Mouse (Mus musculus) heart, embryonic 13.5 days (tissue): ENCODE data around the gene Magohb. TPM values are rescaled to one million over a fixed set of nuclear protein-coding genes. Genes with fewer than 3 reads are reported as not detected.

Experiments used
- ATAC-seq: fragments of 200-750 bp; cut with Nextera tagmentation; 2 replicates; pipeline ENCODE4 v1.8.0; 2017; ENCODE audit warnings: moderate TSS enrichment; ENCODE audit not compliant: insufficient number of reproducible peaks, low FRiP score, low TSS enrichment; ENCODE audit errors: extremely low read depth
- H3K27ac ChIP-seq: fragments of 300-500 bp; sonication (generic); replicated peaks from 2 replicates; pipeline ENCODE4 v1.5.1; 2015; ENCODE audit warnings: moderate library complexity, mild to moderate bottlenecking, inconsistent platforms
- H3K27me3 ChIP-seq: fragments of 300-500 bp; sonication (generic); replicated peaks from 2 replicates; pipeline ENCODE4 v1.6.1; 2015; ENCODE audit warnings: mild to moderate bottlenecking, inconsistent platforms
- H3K36me3 ChIP-seq: fragments of 300-500 bp; sonication (generic); 2 replicates; pipeline ENCODE4 v1.6.1; 2015; ENCODE audit warnings: mild to moderate bottlenecking, inconsistent platforms
- H3K4me1 ChIP-seq: fragments of 300-500 bp; sonication (generic); 2 replicates; pipeline ENCODE4 v1.6.1; 2015; ENCODE audit warnings: inconsistent platforms
- H3K4me2 ChIP-seq: fragments of 300-500 bp; sonication (generic); 2 replicates; pipeline ENCODE4 v1.6.1; 2015; ENCODE audit warnings: inconsistent platforms, mild to moderate bottlenecking, moderate library complexity
- H3K4me3 ChIP-seq: fragments of 300-500 bp; sonication (generic); 2 replicates; pipeline ENCODE4 v1.5.1; 2015; ENCODE audit warnings: moderate library complexity, mild to moderate bottlenecking, inconsistent platforms
- H3K9ac ChIP-seq: fragments of 300-500 bp; sonication (generic); 2 replicates; pipeline ENCODE4 v1.6.1; 2015; ENCODE audit warnings: inconsistent platforms, mild to moderate bottlenecking, moderate library complexity
- H3K9me3 ChIP-seq: fragments of 300-500 bp; sonication (generic); 2 replicates; pipeline ENCODE4 v1.6.1; 2016; ENCODE audit warnings: inconsistent platforms
- WGBS: fragments of 180-500 bp; shearing (Covaris S2); methylation state at CpG from one replicate; pipeline ENCODE4 v1.1.7; 2015; ENCODE audit warnings: mixed read lengths; 5-methylcytosine and 5-hydroxymethylcytosine counted together
- polyA plus RNA-seq: library from polyadenylated mRNA; unstranded; fragments of >200 nt; fragmentation: Nextera tagmentation; extraction: Ambion mirVana; gene quantifications from 2 replicates; pipeline ENCODE4 v1.2.1, GENCODE M21; 2015

Magohb gene
- 39.1 and 41.9 TPM in 2 replicates for polyA plus RNA-seq

DNA sequence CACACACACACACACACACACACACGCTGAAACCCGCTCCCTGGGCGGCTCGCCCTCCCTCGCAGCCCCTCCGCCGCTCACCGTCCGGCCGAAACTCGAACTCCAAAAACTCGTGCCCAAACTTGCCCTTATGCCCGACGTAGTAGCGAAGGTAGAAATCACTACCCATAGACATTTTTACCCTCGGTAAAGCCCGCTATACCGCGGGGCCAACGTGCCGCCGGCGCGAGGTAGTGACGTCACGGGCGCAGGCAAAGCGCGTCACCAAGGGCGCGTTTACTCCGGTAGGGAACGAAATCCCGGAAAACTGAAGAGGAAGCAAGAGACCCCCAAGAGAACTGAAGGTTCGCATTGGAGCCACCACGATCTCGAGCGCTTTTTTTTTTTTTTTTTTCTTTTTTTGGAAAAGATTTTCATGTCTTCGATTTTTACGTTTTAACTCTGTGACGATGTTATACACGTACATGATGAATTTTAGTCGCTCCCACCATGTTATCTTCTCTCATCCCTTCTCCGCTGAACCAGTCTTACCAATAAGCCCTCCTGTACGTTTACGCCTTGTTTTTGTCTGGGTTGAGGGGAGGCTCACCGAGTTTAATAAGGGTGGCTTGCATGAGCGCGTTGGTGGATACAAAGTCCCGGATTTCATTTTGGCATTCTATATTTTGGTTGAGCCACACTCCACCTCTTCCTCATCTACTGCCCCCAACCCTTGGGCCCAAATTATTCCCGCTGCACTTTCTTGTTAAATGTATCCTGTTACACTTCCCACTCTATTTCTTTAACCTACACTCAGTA lies at the start of gene Magohb:
Gene Magohb, minus strand, starts transcription at position 254 of the 798 bp plus-strand sequence.
- 3% methylated on average over 51 of the region's 51 CpGs for WGBS
- Histone ChIP-seq H3K4me1 (peaks cover 14% of the 10 kb centered on the region), H3K9ac (peak within 1 kb of the TSS; percentile 91), H3K9me3 (no peaks in the 10 kb centered on the region), H3K36me3 (peaks cover 9% of the 10 kb centered on the region), H3K4me3 (peak within 1 kb of the TSS; percentile 78), H3K4me2 (peak within 1 kb of the TSS; percentile 73), H3K27ac (peak within 1 kb of the TSS; percentile 55), H3K27me3 (0 out of 2 replicates have a peak, but pooled peaks cover 4% of the 10 kb centered on the region)
- peak; percentile 77; the same call in 1 of the 2 replicates for ATAC-seq

DNA sequence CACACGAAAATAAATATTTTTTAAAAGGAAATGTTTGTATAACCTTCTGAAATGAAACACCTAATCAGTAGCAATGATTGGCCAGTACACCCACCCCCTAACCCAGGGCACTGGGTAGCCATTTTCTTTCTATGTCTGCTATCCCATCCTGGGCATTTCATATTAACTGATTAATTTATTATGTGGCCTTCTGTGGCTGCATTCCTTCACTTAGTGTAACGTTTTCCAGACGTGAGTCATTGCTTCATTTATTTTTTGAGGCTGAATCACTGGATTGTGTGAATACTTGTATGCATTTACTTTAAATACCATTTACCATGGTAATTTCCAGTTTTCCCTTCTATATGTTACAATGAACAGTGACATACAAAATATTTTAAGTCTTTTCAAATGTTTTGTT lies 47.0 kb upstream of the Magohb start:
- no peaks in the 10 kb centered on the region for H3K27me3 ChIP-seq
- no peak overlapping the region for H3K4me2 ChIP-seq
- H3K9ac ChIP-seq, result no peak overlapping the region
- H3K4me3 ChIP-seq, result no peak overlapping the region
- no peak overlapping the region for H3K27ac ChIP-seq
- H3K36me3 ChIP-seq, result no peaks in the 10 kb centered on the region
- H3K4me1 ChIP-seq, result no peaks in the 10 kb centered on the region
- no peak for ATAC-seq
- 0 out of 2 replicates have a peak, but pooled peaks cover 3% of the 10 kb centered on the region for H3K9me3 ChIP-seq
- 50% methylated on average over 3 of the region's 3 CpGs for WGBS

DNA sequence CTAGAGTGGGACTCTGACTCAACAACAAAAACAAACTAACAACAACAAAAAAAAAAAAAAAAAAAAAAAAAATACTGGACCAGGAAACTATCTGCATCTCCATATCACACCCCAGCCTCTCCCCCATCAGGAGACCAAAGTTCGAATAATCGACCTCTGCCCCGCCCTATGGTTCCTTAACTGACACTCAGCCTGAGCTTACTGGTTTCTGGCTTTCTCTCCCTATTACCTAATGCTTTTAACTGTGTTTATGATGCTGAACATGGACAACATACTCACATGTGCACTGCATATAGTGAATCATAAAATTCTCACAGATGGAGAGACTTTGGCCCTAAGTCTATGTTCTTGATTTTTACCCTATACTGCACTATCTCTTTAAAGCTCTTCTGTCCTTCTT lies 46.3 kb upstream of the Magohb start:
- Histone ChIP-seq H3K4me1 (no peaks in the 10 kb centered on the region), H3K9ac (no peak overlapping the region), H3K27ac (no peak overlapping the region), H3K9me3 (0 out of 2 replicates have a peak, but pooled peaks cover 3% of the 10 kb centered on the region), H3K4me2 (no peak overlapping the region), H3K36me3 (no peaks in the 10 kb centered on the region), H3K4me3 (no peak overlapping the region), H3K27me3 (no peaks in the 10 kb centered on the region)
- WGBS, result 84% methylated on average over 3 of the region's 3 CpGs
- no peak for ATAC-seq

DNA sequence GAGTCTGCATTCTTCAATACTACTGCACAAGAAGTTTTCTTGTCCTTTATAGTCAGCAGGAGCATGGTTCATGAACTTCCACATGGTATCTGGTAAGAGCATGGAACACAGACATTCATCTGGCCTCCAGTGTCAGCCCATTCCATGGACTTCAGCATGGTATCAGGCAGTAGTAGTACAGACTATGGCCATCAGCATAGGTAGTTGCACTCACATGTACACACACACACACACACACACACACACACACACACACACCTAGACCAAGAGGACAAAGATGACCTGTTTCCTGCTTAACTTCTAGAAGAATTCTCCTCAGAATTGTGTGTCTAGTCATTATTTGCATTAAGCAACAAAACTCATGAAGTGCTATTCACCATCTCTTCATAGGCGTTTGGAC lies 45.7 kb upstream of the Magohb start:
- H3K4me2 ChIP-seq, result no peak overlapping the region
- no peak overlapping the region for H3K9ac ChIP-seq
- H3K4me1 ChIP-seq, result no peaks in the 10 kb centered on the region
- ATAC-seq, result no peak
- no peaks in the 10 kb centered on the region for H3K36me3 ChIP-seq
- H3K4me3 ChIP-seq, result no peak overlapping the region
- no peaks in the 10 kb centered on the region for H3K27me3 ChIP-seq
- 0 out of 2 replicates have a peak, but pooled peaks cover 3% of the 10 kb centered on the region for H3K9me3 ChIP-seq
- no peak overlapping the region for H3K27ac ChIP-seq
- WGBS, result 62% methylated on average over 1 of the region's 1 CpGs

DNA sequence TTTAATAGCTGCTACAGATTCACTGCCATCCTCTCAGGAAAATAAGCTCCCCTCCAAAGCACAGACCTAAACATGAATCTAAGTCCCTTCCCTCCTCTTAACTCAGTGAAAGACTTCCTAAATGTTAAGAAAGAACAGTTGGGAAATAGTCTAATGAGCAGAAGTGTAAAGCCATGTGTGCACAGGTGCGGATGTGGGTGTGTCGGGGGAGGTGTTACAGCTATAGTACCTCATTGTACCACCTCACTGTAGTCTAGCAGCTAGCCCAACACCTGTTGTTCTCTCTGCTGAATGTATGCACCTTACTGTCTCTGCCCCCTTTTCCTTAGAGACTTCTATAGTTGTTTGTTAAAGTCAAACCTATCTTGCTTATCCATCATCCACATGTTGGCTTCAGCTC lies 34.0 kb upstream of the Magohb start:
- no peak for ATAC-seq

DNA sequence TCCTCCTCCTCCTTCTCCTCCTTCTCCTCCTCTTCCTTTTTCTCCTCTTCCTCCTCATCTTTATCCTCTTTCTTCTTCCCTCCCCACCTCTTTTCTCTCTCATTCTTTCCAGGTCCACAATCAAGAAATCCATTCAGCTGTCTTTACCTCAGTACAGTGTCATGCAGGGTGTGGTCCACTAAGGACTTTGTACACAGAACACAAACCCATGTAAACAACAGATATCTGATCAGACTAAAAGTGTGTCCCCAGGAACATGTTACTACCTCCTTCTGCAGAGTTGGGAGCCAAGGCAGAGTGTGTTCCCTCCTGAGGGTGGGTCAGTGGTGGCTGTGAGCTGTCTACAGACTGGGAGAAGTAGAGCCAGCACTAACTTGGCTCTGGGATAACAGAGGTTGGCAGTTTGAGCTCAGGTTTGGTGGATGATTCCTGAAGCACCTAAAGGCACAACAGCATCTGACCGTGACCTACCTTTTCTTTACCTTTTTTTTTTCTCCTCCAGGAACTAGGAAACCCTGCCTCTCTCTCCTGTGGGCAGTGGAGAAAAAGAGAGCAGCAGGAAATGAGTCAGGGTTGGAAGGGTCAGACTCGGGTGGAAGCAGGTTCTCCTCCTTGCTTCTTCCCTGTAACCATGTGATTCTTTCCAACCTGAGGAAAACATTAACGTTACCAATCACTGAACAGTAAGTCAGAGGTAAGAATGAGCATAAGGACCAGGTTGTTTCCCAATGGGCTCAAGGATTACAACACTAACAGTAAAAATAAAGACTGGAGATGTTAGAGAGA lies 29.0 kb upstream of the Magohb start:
- H3K4me3 ChIP-seq, result no peak overlapping the region

More for the DNA sequence above, 34.0 kb upstream of the Magohb start:
- no peak overlapping the region for H3K27ac ChIP-seq
- H3K36me3 ChIP-seq, result no peaks in the 10 kb centered on the region
- no peaks in the 10 kb centered on the region for H3K27me3 ChIP-seq
- no peak overlapping the region for H3K4me3 ChIP-seq
- H3K4me2 ChIP-seq, result no peak overlapping the region
- no peaks in the 10 kb centered on the region for H3K4me1 ChIP-seq
- 71% methylated on average over 2 of the region's 2 CpGs for WGBS
- H3K9ac ChIP-seq, result no peak overlapping the region
- H3K9me3 ChIP-seq, result no peaks in the 10 kb centered on the region

DNA sequence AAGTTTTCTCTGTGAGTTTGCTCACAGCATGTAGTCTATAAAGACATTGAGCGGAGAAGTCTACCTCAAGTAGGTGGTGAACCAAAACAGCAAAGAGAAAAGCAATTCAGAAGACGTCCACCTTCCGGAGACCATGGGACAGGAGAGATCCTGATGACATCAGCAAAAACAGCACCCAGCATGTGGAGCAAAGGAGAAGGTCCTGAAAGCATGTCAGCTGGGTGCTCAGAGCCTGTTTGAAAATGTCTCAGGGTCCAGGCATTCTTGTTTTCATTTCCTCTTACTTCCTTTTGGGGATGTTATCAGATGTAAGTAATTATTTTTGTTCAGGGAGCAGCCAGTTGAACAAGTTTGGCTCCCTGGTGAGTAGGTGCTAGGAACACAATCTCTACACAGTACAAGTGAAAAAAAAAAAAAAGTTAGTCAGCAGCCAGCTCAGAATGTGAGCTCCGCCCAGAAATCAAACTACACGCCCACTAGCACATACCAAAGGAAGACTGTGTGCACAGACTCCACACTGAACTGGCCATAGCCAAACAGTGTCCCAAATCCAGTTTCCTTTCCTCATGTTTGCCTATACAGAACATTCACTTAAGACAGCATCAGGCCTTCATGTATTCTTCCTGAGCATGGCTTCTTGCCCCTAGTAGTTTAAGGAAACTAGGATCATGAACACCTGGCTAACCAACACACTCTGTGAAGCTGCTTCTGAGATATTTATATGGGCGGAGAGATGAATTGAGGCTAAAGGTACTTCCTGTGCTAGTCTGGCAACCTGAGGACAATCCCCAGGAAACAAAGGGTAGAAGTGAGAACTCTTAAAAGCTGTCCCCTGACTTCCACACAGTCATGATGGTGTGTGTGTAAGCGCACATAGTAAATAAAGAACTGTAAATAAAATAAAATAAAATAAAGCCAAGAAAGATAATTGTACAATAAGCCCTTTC lies 23.4 kb upstream of the Magohb start:
- H3K27me3 ChIP-seq, result no peaks in the 10 kb centered on the region
- no peak overlapping the region for H3K4me3 ChIP-seq
- ATAC-seq, result no peak
- WGBS, result 74% methylated on average over 7 of the region's 7 CpGs
- no peak overlapping the region for H3K4me2 ChIP-seq
- no peak overlapping the region for H3K27ac ChIP-seq
- H3K36me3 ChIP-seq, result no peaks in the 10 kb centered on the region
- H3K9me3 ChIP-seq, result no peaks in the 10 kb centered on the region
- H3K4me1 ChIP-seq, result no peaks in the 10 kb centered on the region
- H3K9ac ChIP-seq, result no peak overlapping the region

More for the DNA sequence above, 29.0 kb upstream of the Magohb start:
- no peak overlapping the region for H3K27ac ChIP-seq
- H3K4me2 ChIP-seq, result no peak overlapping the region
- H3K4me1 ChIP-seq, result no peaks in the 10 kb centered on the region
- H3K9ac ChIP-seq, result no peak overlapping the region
- no peaks in the 10 kb centered on the region for H3K27me3 ChIP-seq
- 53% methylated on average over 3 of the region's 3 CpGs for WGBS
- H3K9me3 ChIP-seq, result no peaks in the 10 kb centered on the region
- no peak for ATAC-seq
- no peaks in the 10 kb centered on the region for H3K36me3 ChIP-seq

DNA sequence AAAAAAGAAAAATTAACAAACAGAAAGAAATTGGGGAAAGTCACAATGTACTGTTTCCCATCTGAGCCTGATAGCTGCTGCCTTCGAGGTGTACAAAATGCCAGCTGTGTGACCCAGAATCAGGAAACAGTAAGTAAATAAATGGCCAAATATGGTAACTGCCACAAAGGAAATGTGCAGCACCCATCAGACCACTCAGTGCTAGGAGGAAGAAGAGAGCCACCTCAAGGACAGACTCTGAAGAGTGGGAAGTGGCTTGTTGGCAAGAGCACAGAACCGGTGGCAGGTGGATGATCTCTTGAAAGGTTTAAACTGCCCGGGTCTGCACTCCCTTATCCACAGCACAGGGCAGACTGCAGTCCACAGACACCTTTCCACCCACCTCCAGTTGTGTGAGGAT lies 15.0 kb upstream of the Magohb start:
- H3K4me2 ChIP-seq, result no peak overlapping the region
- H3K4me3 ChIP-seq, result no peak overlapping the region
- no peaks in the 10 kb centered on the region for H3K9me3 ChIP-seq
- no peak overlapping the region for H3K27ac ChIP-seq
- no peaks in the 10 kb centered on the region for H3K4me1 ChIP-seq
- no peak for ATAC-seq
- no peaks in the 10 kb centered on the region for H3K36me3 ChIP-seq
- 60% methylated on average over 3 of the region's 3 CpGs for WGBS
- H3K27me3 ChIP-seq, result no peaks in the 10 kb centered on the region
- no peak overlapping the region for H3K9ac ChIP-seq

DNA sequence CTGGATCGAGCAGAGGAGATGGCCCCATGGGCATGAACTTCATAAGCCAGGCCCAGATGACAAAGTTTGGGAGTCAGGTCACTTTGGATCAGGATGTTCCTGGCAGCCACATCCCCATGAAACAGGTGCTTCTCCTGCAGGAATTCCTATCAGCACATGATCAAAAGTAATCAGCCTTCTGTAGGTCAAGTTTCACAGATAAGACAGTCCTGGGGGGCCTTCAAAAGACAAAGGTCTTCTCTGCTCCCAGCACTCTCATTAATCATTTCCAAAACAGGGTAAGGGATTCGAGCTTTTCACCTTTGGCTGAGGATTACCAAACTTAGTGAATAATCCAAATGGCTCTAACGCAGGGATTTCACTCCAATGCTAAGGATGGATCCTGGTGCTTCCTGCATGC lies 11.7 kb upstream of the Magohb start:
- H3K4me2 ChIP-seq, result no peak overlapping the region
- no peak overlapping the region for H3K4me3 ChIP-seq
- ATAC-seq, result no peak
- no peaks in the 10 kb centered on the region for H3K9me3 ChIP-seq
- H3K36me3 ChIP-seq, result no peaks in the 10 kb centered on the region
- H3K9ac ChIP-seq, result no peak overlapping the region
- no peaks in the 10 kb centered on the region for H3K4me1 ChIP-seq
- H3K27me3 ChIP-seq, result no peaks in the 10 kb centered on the region
- WGBS, result 56% methylated on average over 3 of the region's 3 CpGs
- no peak overlapping the region for H3K27ac ChIP-seq

DNA sequence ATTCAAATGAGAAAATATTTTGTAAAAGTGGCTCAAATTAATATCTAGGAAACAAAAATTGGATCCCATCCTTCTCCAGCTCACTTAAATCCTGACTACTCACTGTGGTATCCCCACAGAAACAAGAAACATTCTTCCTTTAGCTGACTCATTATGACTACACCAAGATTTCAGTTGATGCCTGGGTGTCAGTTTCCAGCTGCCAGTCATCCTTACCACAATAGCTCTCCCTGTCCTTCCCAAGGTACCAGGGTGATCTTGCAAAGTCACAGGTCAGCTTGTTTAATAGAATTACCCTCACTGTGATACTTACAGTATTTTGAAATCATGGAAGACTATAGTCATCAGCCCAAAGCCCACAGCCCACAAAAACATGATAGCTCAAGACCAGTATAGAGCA lies 5.5 kb upstream of the Magohb start:
- no peak overlapping the region for H3K27ac ChIP-seq
- H3K36me3 ChIP-seq, result no peaks in the 10 kb centered on the region
- no peak overlapping the region for H3K4me3 ChIP-seq
- 0 out of 2 replicates have a peak, but pooled peaks cover 4% of the 10 kb centered on the region for H3K27me3 ChIP-seq
- no peak overlapping the region for H3K9ac ChIP-seq
- no peaks in the 10 kb centered on the region for H3K4me1 ChIP-seq
- no peaks in the 10 kb centered on the region for H3K9me3 ChIP-seq
- ATAC-seq, result no peak
- H3K4me2 ChIP-seq, result no peak overlapping the region
